Mouse (Mus musculus) spleen, adult 2 months (tissue): Measurements from ENCODE around the gene Brcc3. TPM values are rescaled to one million over a fixed set of nuclear protein-coding genes. Genes with fewer than 3 reads are reported as not detected.

ENCODE experiments used
- DNase-seq, 2 experiments: peaks; one replicate each; pipeline versions ENCODE4 v3.0.0 to v3.0.0-alpha.2; 2012 to 2021; ENCODE audit warnings: low spot score in 2 of 2, low read depth in 1 of 2
- H3K27ac ChIP-seq: fragments of 200-500 bp; 2 replicates; pipeline ENCODE4 v1.5.1; 2012; ENCODE audit warnings: low read length, inconsistent platforms; ENCODE audit not compliant: insufficient read depth
- H3K27me3 ChIP-seq: fragments of 200-500 bp; 2 replicates; pipeline ENCODE4 v1.6.1; 2012; ENCODE audit warnings: mild to moderate bottlenecking, moderate library complexity, low read length, inconsistent platforms; ENCODE audit not compliant: control insufficient read depth, insufficient read depth
- H3K36me3 ChIP-seq: fragments of 200-500 bp; 2 replicates; pipeline ENCODE4 v1.6.1; 2012; ENCODE audit warnings: mild to moderate bottlenecking, low read length, inconsistent platforms; ENCODE audit not compliant: control insufficient read depth, insufficient read depth
- H3K4me1 ChIP-seq: fragments of 200-500 bp; 2 replicates; pipeline ENCODE4 v1.6.1; 2011; ENCODE audit warnings: inconsistent platforms; ENCODE audit not compliant: control insufficient read depth, insufficient read depth, insufficient read length
- H3K4me3 ChIP-seq: fragments of 200-500 bp; 2 replicates; pipeline ENCODE4 v1.5.1; 2011; ENCODE audit warnings: mild to moderate bottlenecking, inconsistent platforms; ENCODE audit not compliant: insufficient read depth, insufficient read length; ENCODE audit errors: extremely low read depth
- CTCF ChIP-seq: fragments of 200-500 bp; IDR thresholded peaks from 2 replicates; pipeline ENCODE4 v1.5.1; 2011; ENCODE audit warnings: mild to moderate bottlenecking, inconsistent platforms; ENCODE audit not compliant: insufficient read depth, insufficient read length, insufficient replicate concordance; ENCODE audit errors: extremely low read depth
- POLR2A ChIP-seq: fragments of 200-500 bp; IDR thresholded peaks from 2 replicates; pipeline ENCODE4 v1.6.1; 2011; ENCODE audit warnings: low read depth, low read length, inconsistent platforms
- WGBS: fragments of 180-500 bp; shearing (Covaris S2); methylation state at CpG from one replicate; pipeline ENCODE4 v1.1.7; 2018; 5-methylcytosine and 5-hydroxymethylcytosine counted together
- polyA plus RNA-seq: library from polyadenylated mRNA; depleted of rRNA; stranded (reverse); fragments of >200 nt; gene quantifications from 2 replicates; pipeline ENCODE4 v1.2.3, GENCODE M21; 2012; rRNA removed

The Brcc3 gene
- 3.1 and 4.4 TPM in 2 replicates for polyA plus RNA-seq

GRCm38 (mm10) chrX:75415936-75416785 is at the start of gene Brcc3, which contains the start of the genes Cmc4 and Mtcp1:
TSS of gene Brcc3 (plus strand) at chrX:75416628.
TSS of gene Cmc4 (minus strand) at chrX:75416584.
TSS of gene Mtcp1 (minus strand) at chrX:75416588.
- TF ChIP-seq CTCF (no peak), POLR2A (peak; percentile 40; the same call in 1 of the 2 replicates)
- Histone ChIP-seq H3K27me3 (no peaks in the 10 kb centered on the region), H3K27ac (peak within 1 kb of the TSS; percentile 89), H3K36me3 (no peaks in the 10 kb centered on the region), H3K4me1 (no peaks in the 10 kb centered on the region), H3K4me3 (peak within 1 kb of the TSS; percentile 82)
- WGBS = 24% methylated on average over 52 of the region's 52 CpGs
- peak; percentile 77 to 84 for DNase-seq

DNA sequence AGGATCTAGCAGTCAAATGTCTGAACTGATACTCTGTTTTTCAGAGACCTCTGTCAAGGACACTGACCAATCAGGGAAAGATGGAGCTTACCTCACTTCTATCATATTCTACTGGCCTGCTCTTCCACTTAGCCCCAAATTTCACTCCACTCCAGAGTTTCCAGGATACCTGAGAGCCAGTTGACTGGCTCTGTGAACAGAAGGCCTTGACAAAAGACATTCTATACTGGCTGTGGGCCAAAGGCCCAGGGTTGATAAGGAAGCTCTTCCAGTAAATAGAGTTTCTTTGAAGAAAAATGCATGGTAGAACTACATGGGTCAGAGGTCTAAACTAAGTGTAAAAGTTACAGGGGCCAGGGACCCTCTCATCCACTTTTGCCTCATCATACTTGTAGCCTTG is 46.2 kb upstream of the Brcc3 start:
- no peak for DNase-seq
- Histone ChIP-seq H3K4me3 (no peak overlapping the region), H3K27ac (no peak overlapping the region), H3K27me3 (no peaks in the 10 kb centered on the region), H3K4me1 (no peaks in the 10 kb centered on the region), H3K36me3 (no peaks in the 10 kb centered on the region)
- TF ChIP-seq POLR2A (no peak), CTCF (no peak)

DNA sequence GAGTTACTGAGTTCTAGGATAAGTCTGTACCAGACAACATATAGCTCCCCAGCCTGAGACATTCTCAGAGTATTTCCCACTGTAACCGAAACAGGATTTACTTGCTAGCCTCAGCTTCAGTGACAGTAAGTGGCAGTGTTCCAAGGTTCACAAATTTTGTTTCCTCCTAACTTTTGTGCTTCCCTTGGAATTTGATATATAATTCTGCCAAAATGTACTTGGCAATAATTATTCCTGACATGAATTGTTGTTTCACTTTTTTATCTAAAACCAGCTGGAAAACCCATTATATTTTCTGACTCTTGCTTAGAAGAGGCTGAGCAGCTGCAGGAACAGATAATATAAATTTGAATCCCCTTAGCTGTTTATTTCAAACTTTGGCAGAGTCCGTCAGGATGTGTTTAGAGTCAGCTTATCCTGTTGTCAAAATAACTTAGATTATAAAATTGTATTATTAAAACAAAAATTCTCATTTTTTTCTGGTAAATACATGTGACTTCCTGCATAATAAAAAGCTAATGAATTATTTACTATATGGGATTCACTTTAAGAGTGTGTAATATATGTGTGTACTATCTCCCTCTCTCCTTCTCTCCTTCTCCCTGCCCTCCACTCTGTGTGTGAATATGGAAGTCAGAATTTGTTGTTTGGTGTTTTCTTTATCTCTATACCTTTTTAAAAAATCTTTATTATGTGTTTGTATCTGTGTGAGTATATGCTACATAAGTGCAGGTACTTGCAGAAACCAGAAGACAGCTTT is 43.6 kb upstream of the Brcc3 start:
- no peak overlapping the region for H3K27ac ChIP-seq
- WGBS = 74% methylated on average over 2 of the region's 2 CpGs
- DNase-seq = no peak

GRCm38 (mm10) chrX:75376815-75377214 is 39.6 kb upstream of the Brcc3 start:
- Histone ChIP-seq H3K27me3 (no peaks in the 10 kb centered on the region), H3K4me3 (no peak overlapping the region), H3K4me1 (no peaks in the 10 kb centered on the region), H3K36me3 (no peaks in the 10 kb centered on the region), H3K27ac (no peak overlapping the region)
- DNase-seq = no peak
- no peak for TF ChIP-seq CTCF
- no peak for TF ChIP-seq POLR2A

More for the DNA sequence above, 43.6 kb upstream of the Brcc3 start:
- Histone ChIP-seq H3K4me3 (no peak overlapping the region), H3K4me1 (no peaks in the 10 kb centered on the region), H3K36me3 (no peaks in the 10 kb centered on the region), H3K27me3 (no peaks in the 10 kb centered on the region)
- TF ChIP-seq POLR2A (no peak), CTCF (no peak)

- no peak for TF ChIP-seq POLR2A
- no peak for TF ChIP-seq CTCF
- Histone ChIP-seq H3K27me3 (no peaks in the 10 kb centered on the region), H3K4me1 (no peaks in the 10 kb centered on the region), H3K36me3 (no peaks in the 10 kb centered on the region), H3K4me3 (no peak overlapping the region), H3K27ac (no peak overlapping the region)
- WGBS = 85% methylated on average over 1 of the region's 1 CpGs
- no peak for DNase-seq
Measured at GRCm38 (mm10) chrX:75381176-75381575, 35.3 kb upstream of the Brcc3 start.

DNA sequence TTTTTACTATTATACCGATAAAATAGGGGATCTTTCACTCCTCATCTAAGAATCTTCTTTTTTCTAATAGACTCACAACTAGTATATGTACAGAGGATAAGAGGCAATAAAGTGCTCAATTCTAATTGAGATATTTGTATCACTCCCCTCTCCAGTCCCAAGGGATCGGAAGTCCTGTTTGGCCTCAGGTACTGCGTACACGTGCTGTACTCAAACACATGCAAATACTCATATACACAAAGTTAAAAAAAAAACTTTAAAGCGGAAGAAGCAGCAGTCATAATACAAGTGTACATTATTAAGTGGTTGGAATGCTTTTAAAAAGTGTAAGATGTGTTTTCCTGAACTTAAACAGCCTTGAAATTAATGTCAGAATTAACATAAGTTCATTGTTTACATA is 34.7 kb upstream of the Brcc3 start:
- TF ChIP-seq CTCF (no peak), POLR2A (no peak)
- DNase-seq = no peak
- no peaks in the 10 kb centered on the region for H3K36me3 ChIP-seq
- no peak overlapping the region for H3K4me3 ChIP-seq
- WGBS = 68% methylated on average over 5 of the region's 5 CpGs
- H3K27me3 ChIP-seq = no peaks in the 10 kb centered on the region
- peak overlapping the region; percentile 59; the same call in 1 of the 2 replicates for H3K27ac ChIP-seq
- no peaks in the 10 kb centered on the region for H3K4me1 ChIP-seq
